Mouse (Mus musculus) R1 (cell line): ENCODE measurements around the gene Olfr282.

Experiments
- DNase-seq: peaks from one replicate; pipeline ENCODE4 v3.0.0-alpha.2; 2018; ENCODE audit warnings: low read depth, low spot score

The Olfr282 gene

GRCm38 (mm10) chr15:98474958-98475357, 43.9 kb downstream of the Olfr282 start:
- DNase-seq: peak; percentile 54

- peak; percentile 75 for DNase-seq
Measured at GRCm38 (mm10) chr15:98475382-98475781, 44.4 kb downstream of the Olfr282 start.

DNA sequence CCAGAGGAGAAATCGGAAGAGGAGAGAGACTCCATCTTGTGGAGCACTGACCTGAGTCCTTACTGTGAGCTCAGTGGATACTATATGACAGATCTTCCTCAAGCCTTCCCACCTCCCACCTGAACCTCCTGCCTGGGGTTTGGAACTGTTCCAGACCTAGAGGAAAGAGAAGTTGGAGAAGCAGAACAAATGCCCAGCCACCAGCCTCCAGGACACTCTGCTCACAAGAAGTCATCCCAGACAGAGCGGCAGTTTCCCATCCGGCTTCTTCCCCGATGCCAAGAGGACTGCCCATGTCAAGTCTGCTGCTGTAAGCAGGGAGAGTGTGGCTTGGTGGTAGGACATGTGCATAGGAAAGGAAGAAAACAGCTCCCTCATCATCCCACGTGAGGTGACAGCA, 45.3 kb downstream of the Olfr282 start:
- DNase-seq: no peak

GRCm38 (mm10) chr15:98479568-98480102, 48.6 kb downstream of the Olfr282 start:
- DNase-seq: no peak

GRCm38 (mm10) chr15:98482701-98483100, 51.7 kb downstream of the Olfr282 start, which contains the start of gene Lalba:
Gene Lalba, minus strand, starts transcription at chr15:98482721.
- DNase-seq: no peak

DNA sequence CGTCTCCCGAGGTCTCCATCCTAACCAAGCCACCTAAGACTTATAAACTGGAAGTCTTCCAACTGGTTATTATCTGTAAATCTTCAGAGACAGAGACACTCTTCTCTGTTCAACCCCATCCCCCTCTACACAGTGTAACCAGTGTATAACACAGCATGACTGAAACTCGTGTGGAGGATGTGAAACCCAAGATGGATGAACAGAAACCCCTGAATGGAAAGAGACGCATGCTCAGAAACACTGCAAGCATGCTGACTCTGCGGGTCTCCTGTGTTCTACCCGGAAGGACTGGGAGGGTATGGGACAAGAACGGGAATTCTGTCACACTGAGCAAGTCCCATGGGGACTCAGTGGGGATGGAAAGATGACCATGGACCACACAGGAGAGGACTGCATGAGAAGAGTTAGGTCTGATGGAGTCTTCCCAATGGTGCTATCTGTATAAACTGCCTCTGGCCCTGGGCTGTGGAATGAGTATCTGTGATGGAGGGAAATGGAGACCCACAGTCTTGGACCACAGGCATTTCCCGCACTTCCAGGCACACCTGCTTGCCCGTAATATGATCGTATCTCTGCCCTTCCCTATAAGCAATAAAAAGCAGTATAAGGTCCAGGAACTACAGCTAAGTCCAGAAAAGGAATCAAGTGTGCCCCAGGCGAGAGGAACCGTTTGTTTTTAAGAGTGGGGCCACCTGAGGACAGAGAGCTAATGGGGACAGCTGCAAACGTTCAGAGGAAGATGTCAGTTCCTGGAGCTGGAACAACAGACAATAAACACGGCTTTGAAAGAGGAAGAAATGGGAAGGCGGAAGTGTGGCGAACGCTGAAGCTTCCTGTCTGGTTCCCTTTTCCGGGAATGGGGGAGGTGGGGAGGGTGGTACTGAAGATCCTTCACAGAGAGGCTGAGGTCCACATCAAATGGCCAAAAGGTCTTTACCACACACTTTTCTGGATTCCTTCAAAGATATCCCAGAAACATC, 53.2 kb downstream of the Olfr282 start:
- DNase-seq: no peak

GRCm38 (mm10) chr15:98486433-98487021, 55.5 kb downstream of the Olfr282 start:
- DNase-seq: no peak
